ENCODE assay signal across 26 mouse cellular contexts in the genomic region with DNA sequence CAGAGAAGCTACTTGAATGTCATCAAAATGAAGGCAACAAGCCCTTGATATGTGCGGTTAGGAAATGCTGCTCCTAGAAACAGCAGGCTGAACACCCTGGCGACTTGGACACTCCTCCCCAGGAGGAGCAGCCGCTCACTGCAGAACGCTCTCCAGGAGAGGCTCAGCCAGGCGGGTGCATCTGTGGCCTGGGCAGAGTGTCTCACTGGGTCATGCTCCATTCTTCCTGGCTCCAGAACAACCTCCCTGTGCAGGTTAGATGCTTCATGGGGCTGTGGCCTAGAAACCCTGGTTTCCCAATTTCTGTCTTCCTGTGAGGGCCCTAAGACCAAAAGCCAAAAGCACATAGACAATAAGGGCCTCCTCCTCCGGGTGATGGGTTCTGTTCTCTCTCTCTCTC. TPM values are rescaled to one million over a fixed set of nuclear protein-coding genes. Genes with fewer than 3 reads are reported as not detected.
DNase-seq lines count a peak whose midpoint lies in the region; ATAC-seq lines count a peak whose summit lies in the region.
"Had no signal": no experiment of that assay in that cellular context is flagged by ENCODE, and none has a peak within 500 bp of the region (broad histone marks: within the 10 kb centered on the region; RNA-seq: fewer than 3 reads in every experiment).

No protein-coding gene starts in this region.

- DNase-seq in cerebellum, adult 11-12 months = peak; percentile 72
- no peak for DNase-seq in cerebellum, postnatal 4 days (ENCODE audit: low spot score in 2 of 2)
- peak; percentile 45 for DNase-seq in cerebellum, adult 8-10 months
- DNase-seq in cerebellum, adult 11 months = no peak
- DNase-seq in embryonic facial prominence, embryonic 10.5 days (ENCODE audit: low spot score) = no peak
- DNase-seq: adrenal gland, adult 8-10 months; adrenal gland, postnatal 25 days; embryo, embryonic 11 days; forebrain, postnatal 0 days; gastrocnemius, postnatal 25 days; heart, adult 2 months; heart, postnatal 14 days; heart, postnatal 4 days; kidney, adult 18-20 months; kidney, adult 9 months had no signal

- 0 out of 2 replicates have a peak overlapping the region, but pooled peaks have one; percentile 14 for H3K27ac ChIP-seq in embryonic facial prominence, embryonic 10.5 days (replicated peaks)
- H3K27ac ChIP-seq: heart, adult 2 months; heart, embryonic 10.5 days; heart, embryonic 13.5 days; hindbrain, embryonic 14.5 days; hindbrain, postnatal 0 days had no signal

- H3K4me3 ChIP-seq in embryonic facial prominence, embryonic 10.5 days = no peak overlapping the region
- H3K4me3 ChIP-seq: heart, adult 2 months; heart, embryonic 10.5 days; heart, embryonic 13.5 days had no signal

- no peaks in the 10 kb centered on the region for H3K9me3 ChIP-seq in embryonic facial prominence, embryonic 10.5 days
- H3K9me3 ChIP-seq: heart, embryonic 10.5 days; heart, embryonic 13.5 days had no signal

- H3K4me1 ChIP-seq in embryonic facial prominence, embryonic 10.5 days = peaks cover 13% of the 10 kb centered on the region
- H3K4me1 ChIP-seq: heart, embryonic 13.5 days had no signal

- H3K36me3 ChIP-seq in embryonic facial prominence, embryonic 10.5 days (replicated peaks) = no peaks in the 10 kb centered on the region
- H3K36me3 ChIP-seq: heart, embryonic 10.5 days; heart, embryonic 13.5 days had no signal

- H3K27me3 ChIP-seq in embryonic facial prominence, embryonic 10.5 days (replicated peaks; ENCODE audit: low read depth, poor library complexity, severe bottlenecking) = no peaks in the 10 kb centered on the region
- H3K27me3 ChIP-seq: heart, embryonic 13.5 days had no signal

- ATAC-seq in granulocyte monocyte progenitor cell, adult 5-6 weeks (replicated peaks; ENCODE audit: poor library complexity, severe bottlenecking) = no peak
- ATAC-seq: activated CD4-positive, CD25-positive, alpha-beta regulatory T cell, adult 4 months; forebrain, embryonic 14.5 days; forebrain, postnatal 0 days; hindbrain, postnatal 0 days; inflammation-experienced regulatory T-cells, adult 6 months; intestine, embryonic 16.5 days had no signal

- WGBS in embryonic facial prominence, embryonic 10.5 days = 87% methylated on average over 6 of the region's 6 CpGs

RNA-seq across cellular contexts. Expression of a gene that starts 15.3 kb away (rescaled TPM):
- polyA plus RNA-seq in embryonic facial prominence, embryonic 10.5 days (2016; fragmentation: Nextera tagmentation; extraction: Ambion mirVana) = 1.4 and 1.7 TPM in 2 replicates
- not detected in 2 replicates for total RNA-seq in granulocyte monocyte progenitor cell, adult 5-6 weeks (2014; fragmentation: Nextera tagmentation)
- total RNA-seq in granulocyte monocyte progenitor cell, adult 5-6 weeks (2017) = not detected in 2 replicates
- total RNA-seq: gastrocnemius, adult 8-10 months; gastrocnemius, postnatal 25 days; heart, adult 2 months; heart, postnatal 14 days; heart, postnatal 4 days had no signal
- polyA plus RNA-seq: heart, adult 2 months; heart, embryonic 16.5 days had no signal

Comparison
In these comparisons a context has a peak if more than half of its experiments do, and no peak if none do; other contexts are left out.
1. DNase-seq: peak in cerebellum, adult 11-12 months (single experiment) and cerebellum, adult 8-10 months (single experiment); none in cerebellum, postnatal 4 days (0 of 2), cerebellum, adult 11 months (single experiment) and embryonic facial prominence, embryonic 10.5 days (single experiment).